In the genomic region with DNA sequence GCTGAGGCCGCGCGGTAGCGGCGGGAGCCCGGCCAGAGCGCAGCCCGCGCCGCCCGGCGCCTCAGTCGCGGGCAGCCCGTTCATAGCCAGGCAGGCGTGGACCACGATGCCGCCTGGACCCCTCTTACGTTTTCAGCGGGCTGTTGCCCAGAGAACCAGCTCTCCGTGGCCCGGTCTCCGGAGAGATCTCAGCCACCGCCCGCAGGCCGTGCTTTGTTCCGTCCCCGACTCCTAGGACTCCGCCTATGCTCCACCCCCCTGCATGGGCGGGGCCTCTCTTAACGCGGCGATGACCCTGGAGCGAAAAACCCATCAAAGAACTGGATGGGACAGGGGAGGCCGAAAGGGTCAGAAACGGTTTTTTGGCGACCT, we compare ENCODE assay signal across 7 mouse cellular contexts. TPM values are rescaled to one million over a fixed set of nuclear protein-coding genes. Genes with fewer than 3 reads are reported as not detected.
DNase-seq lines count a peak whose midpoint lies in the region; ATAC-seq and TF ChIP-seq lines count a peak whose summit lies in the region.

Fam89b (minus strand) TSS at position 210 of the 372 bp plus-strand sequence.

- no peaks in the 10 kb centered on the region for H3K9me3 ChIP-seq in intestine, embryonic 16.5 days (ENCODE audit: control insufficient read depth, low read length)
- H3K9me3 ChIP-seq in limb, embryonic 10.5 days (replicated peaks): no peaks in the 10 kb centered on the region
- H3K9me3 ChIP-seq in midbrain, embryonic 12.5 days: no peaks in the 10 kb centered on the region

- H3K4me2 ChIP-seq in intestine, embryonic 16.5 days (ENCODE audit: low read depth, low read length): peak within 1 kb of the TSS; percentile 93
- peak within 1 kb of the TSS; percentile 99 for H3K4me2 ChIP-seq in midbrain, embryonic 12.5 days (replicated peaks)

- DNase-seq in adrenal gland, postnatal 10 days: peak; percentile 95
- DNase-seq in embryo, embryonic 11.5 days (ENCODE audit: low read depth, low spot score): peak; percentile 82
- peak; percentile 89 to 93 for DNase-seq in gastrocnemius, postnatal 4 days (ENCODE audit: low spot score in 2 of 2)
- peak; percentile 91 for DNase-seq in limb, embryonic 10.5 days (ENCODE audit: low spot score)

- H3K36me3 ChIP-seq in intestine, embryonic 16.5 days (ENCODE audit: control insufficient read depth, insufficient read depth, low read length): no peaks in the 10 kb centered on the region; the same call in 1 of the 2 replicates
- H3K36me3 ChIP-seq in limb, embryonic 10.5 days: peaks cover 36% of the 10 kb centered on the region
- peaks cover 9% of the 10 kb centered on the region; the same call in 1 of the 2 replicates for H3K36me3 ChIP-seq in midbrain, embryonic 12.5 days
- H3K36me3 ChIP-seq in small intestine, adult 2 months (ENCODE audit: control insufficient read depth, insufficient read depth, low read length): no peaks in the 10 kb centered on the region

- peak within 1 kb of the TSS; percentile 91 for H3K4me3 ChIP-seq in intestine, embryonic 16.5 days (ENCODE audit: low read length)
- peak within 1 kb of the TSS; percentile 97 for H3K4me3 ChIP-seq in limb, embryonic 10.5 days
- peak within 1 kb of the TSS; percentile 99 for H3K4me3 ChIP-seq in midbrain, embryonic 12.5 days
- peak within 1 kb of the TSS; percentile 89 for H3K4me3 ChIP-seq in small intestine, adult 2 months (ENCODE audit: low read depth, low read length)

- H3K9ac ChIP-seq in intestine, embryonic 16.5 days (ENCODE audit: low read depth, low read length): peak within 1 kb of the TSS; percentile 95
- peak within 1 kb of the TSS; percentile 99 for H3K9ac ChIP-seq in midbrain, embryonic 12.5 days (replicated peaks)

- ATAC-seq in intestine, embryonic 16.5 days: peak; percentile 65
- peak; percentile 81 for ATAC-seq in midbrain, embryonic 12.5 days (ENCODE audit: low FRiP score, low read depth)

- WGBS in intestine, embryonic 16.5 days: under 1% methylated on average over 37 of the region's 37 CpGs
- WGBS in limb, embryonic 10.5 days: under 1% methylated on average over 37 of the region's 37 CpGs
- under 1% methylated on average over 37 of the region's 37 CpGs for WGBS in midbrain, embryonic 12.5 days
- under 1% methylated on average over 37 of the region's 37 CpGs for WGBS in small intestine, adult 2 months

- no peak for TF ChIP-seq CTCF in small intestine, adult 2 months (IDR thresholded peaks at IDR 0.05; ENCODE audit: extremely low read depth, insufficient read length, insufficient replicate concordance, low read depth, low read length)

- H3K27ac ChIP-seq in intestine, embryonic 16.5 days (ENCODE audit: low read length): peak within 1 kb of the TSS; percentile 82
- peak within 1 kb of the TSS; percentile 98 for H3K27ac ChIP-seq in limb, embryonic 10.5 days
- peak within 1 kb of the TSS; percentile 96 for H3K27ac ChIP-seq in midbrain, embryonic 12.5 days (replicated peaks)
- peak within 1 kb of the TSS; percentile 15; the same call in 1 of the 2 replicates for H3K27ac ChIP-seq in small intestine, adult 2 months (ENCODE audit: insufficient read depth, low read depth, low read length)

- peaks cover 46% of the 10 kb centered on the region for H3K4me1 ChIP-seq in intestine, embryonic 16.5 days (ENCODE audit: control insufficient read depth, insufficient read depth, low read length)
- H3K4me1 ChIP-seq in limb, embryonic 10.5 days: peaks cover 72% of the 10 kb centered on the region
- H3K4me1 ChIP-seq in midbrain, embryonic 12.5 days: peaks cover 65% of the 10 kb centered on the region
- peaks cover 33% of the 10 kb centered on the region for H3K4me1 ChIP-seq in small intestine, adult 2 months (ENCODE audit: control insufficient read depth, insufficient read depth, insufficient read length, low read length)

- TF ChIP-seq POLR2A in small intestine, adult 2 months (IDR thresholded peaks at IDR 0.05; ENCODE audit: low read depth, low read length): peak; percentile 89

- no peaks in the 10 kb centered on the region for H3K27me3 ChIP-seq in intestine, embryonic 16.5 days (replicated peaks; ENCODE audit: control insufficient read depth, insufficient read depth, low read length)
- no peaks in the 10 kb centered on the region for H3K27me3 ChIP-seq in limb, embryonic 10.5 days (ENCODE audit: low read depth, poor library complexity, severe bottlenecking)
- H3K27me3 ChIP-seq in midbrain, embryonic 12.5 days: peaks cover 14% of the 10 kb centered on the region; the same call in 1 of the 2 replicates
- H3K27me3 ChIP-seq in small intestine, adult 2 months (ENCODE audit: control insufficient read depth, insufficient read depth, low read length): no peaks in the 10 kb centered on the region

RNA-seq across cellular contexts. Expression of gene Fam89b, which starts in this region (rescaled TPM):
- 10 to 100 TPM; 47.0 to 59.8 TPM for total RNA-seq in adrenal gland, postnatal 10 days (2021)
- 10 to 100 TPM; 58.8 to 59.1 TPM for total RNA-seq in gastrocnemius, postnatal 4 days (2021)
- 56.6 and 57.8 TPM in 2 replicates for polyA plus RNA-seq in intestine, embryonic 16.5 days (2015; fragmentation: Nextera tagmentation; extraction: Ambion mirVana)
- 158 TPM in 2 replicates for polyA plus RNA-seq in limb, embryonic 10.5 days (2016; fragmentation: Nextera tagmentation; extraction: Ambion mirVana)
- 175 and 186 TPM in 2 replicates for polyA plus RNA-seq in midbrain, embryonic 12.5 days (2016; fragmentation: Nextera tagmentation; extraction: Ambion mirVana)
- 69.8 and 126 TPM in 2 replicates for polyA plus RNA-seq in small intestine, adult 2 months (2012; rRNA removed)

Comparison
In these comparisons a context has a peak if more than half of its experiments do, and no peak if none do; other contexts are left out.
1. Peak in every context shown above with its lines: DNase-seq, ATAC-seq, H3K4me3 ChIP-seq and H3K27ac ChIP-seq.
2. H3K27ac ChIP-seq: peak in every context shown above with its lines; median percentile 98 in limb, embryonic 10.5 days; 96 in midbrain, embryonic 12.5 days; 82 in intestine, embryonic 16.5 days; 15 in small intestine, adult 2 months.